Mouse (Mus musculus) hematopoietic stem cell, adult 5-6 weeks (primary cell): ENCODE results near the gene Slc22a17. TPM values are rescaled to one million over a fixed set of nuclear protein-coding genes. Genes with fewer than 3 reads are reported as not detected.

Experiments
- ATAC-seq, 2 experiments: fragments of 125-278 bp in 1 of 2; replicated peaks in 1 of 2; 2 replicates each; pipeline ENCODE4 v1.8.0; 2016 to 2017; ENCODE audit warnings: inconsistent platforms in 2 of 2, mild to moderate bottlenecking in 2 of 2, moderate number of reproducible peaks in 2 of 2, low read depth in 1 of 2, moderate TSS enrichment in 1 of 2; ENCODE audit not compliant: low FRiP score in 2 of 2, poor library complexity in 2 of 2, severe bottlenecking in 2 of 2, insufficient read depth in 1 of 2, low TSS enrichment in 1 of 2
- total RNA-seq: library from RNA; stranded (forward); fragments of 172-1452, 232-1000 nt; gene quantifications from 2 replicates; pipeline ENCODE4 v1.2.3, GENCODE M21; 2017

Slc22a17 gene
- total RNA-seq, 1 experiment from 2014 or later, result 0.94 TPM

GRCm38 (mm10) chr14:54876539-54877047 is 36.3 kb downstream of the Slc22a17 start:
- ATAC-seq, result peak; percentile 72 to 73

- peak; percentile 6 to 34; a peak in 2 of 4 replicates for ATAC-seq
Measured at GRCm38 (mm10) chr14:54875844-54876538, 36.9 kb downstream of the Slc22a17 start.

GRCm38 (mm10) chr14:54874165-54874564 is 38.8 kb downstream of the Slc22a17 start:
- ATAC-seq, result no peak

GRCm38 (mm10) chr14:54870861-54871260 is 42.1 kb downstream of the Slc22a17 start, which contains the start of gene Homez:
Gene Homez (minus strand): TSS chr14:54870961.
- no peak for ATAC-seq

- no peak for ATAC-seq
Measured at GRCm38 (mm10) chr14:54868026-54868425, 44.9 kb downstream of the Slc22a17 start.

- no peak for ATAC-seq
Measured at GRCm38 (mm10) chr14:54866936-54867335, 46.0 kb downstream of the Slc22a17 start.

GRCm38 (mm10) chr14:54866268-54866667 is 46.7 kb downstream of the Slc22a17 start:
- no peak for ATAC-seq

- ATAC-seq, result no peak
Measured at GRCm38 (mm10) chr14:54865626-54866025, 47.3 kb downstream of the Slc22a17 start.

GRCm38 (mm10) chr14:54864313-54865036 is 48.5 kb downstream of the Slc22a17 start:
- ATAC-seq, result peak; percentile 8 to 54; a peak in 2 of 4 replicates

GRCm38 (mm10) chr14:54863501-54864312 is 49.2 kb downstream of the Slc22a17 start:
- peak; percentile 96 to 98 for ATAC-seq

GRCm38 (mm10) chr14:54860511-54860910 is 52.4 kb downstream of the Slc22a17 start:
- 0 out of 4 replicates have a peak, but pooled peaks of 1 of the 2 experiments have one; percentile 33 for ATAC-seq

GRCm38 (mm10) chr14:54857891-54858290 is 55.0 kb downstream of the Slc22a17 start:
- no peak for ATAC-seq

GRCm38 (mm10) chr14:54856703-54857102 is 56.2 kb downstream of the Slc22a17 start:
- no peak for ATAC-seq

Other genes with a start within 250 kb of the Slc22a17 start
- 34.8 and 47.8 TPM in 2 replicates for gene 1700123O20Rik, start 226.9 kb downstream of the Slc22a17 start, total RNA-seq
- gene Acin1, start 226.2 kb downstream of the Slc22a17 start, total RNA-seq, result 261 and 357 TPM in 2 replicates
- 1.1 TPM in 1 of 2 replicates, not detected in the other for gene Gm29776, start 214.3 kb downstream of the Slc22a17 start, total RNA-seq
- gene Cebpe, start 201.0 kb downstream of the Slc22a17 start, total RNA-seq, result 11.4 and 25.4 TPM in 2 replicates
- gene Slc7a8, start 131.2 kb downstream of the Slc22a17 start, total RNA-seq, result 2.3 and 3.2 TPM in 2 replicates
- gene Rnf212b, start 99.0 kb downstream of the Slc22a17 start, total RNA-seq, result not detected in 2 replicates
- 11.3 and 19.1 TPM in 2 replicates for gene Homez, start 42.2 kb downstream of the Slc22a17 start, total RNA-seq
- gene Ppp1r3e, start 35.6 kb downstream of the Slc22a17 start, total RNA-seq, result 2.6 and 3.6 TPM in 2 replicates
- 6.1 and 13.1 TPM in 2 replicates for gene Bcl2l2, start 29.8 kb downstream of the Slc22a17 start, total RNA-seq
- gene Gm20521, start 29.7 kb downstream of the Slc22a17 start, total RNA-seq, result not detected in 2 replicates
- gene Pabpn1, start 20.6 kb downstream of the Slc22a17 start, total RNA-seq, result 268 and 313 TPM in 2 replicates
- gene Efs, start 13.0 kb upstream of the Slc22a17 start, total RNA-seq, result not detected in 2 replicates
- not detected in 2 replicates for gene Il25, start 19.6 kb upstream of the Slc22a17 start, total RNA-seq
- gene Cmtm5, start 23.1 kb upstream of the Slc22a17 start, total RNA-seq, result not detected in 2 replicates
- gene Myh6, start 53.8 kb upstream of the Slc22a17 start, total RNA-seq, result not detected in 2 replicates
- gene Gm17428, start 63.8 kb upstream of the Slc22a17 start, total RNA-seq, result not detected in 2 replicates
- not detected in 2 replicates for gene Myh7, start 81.5 kb upstream of the Slc22a17 start, total RNA-seq
- gene Ngdn, start 102.3 kb upstream of the Slc22a17 start, total RNA-seq, result 58.0 and 66.5 TPM in 2 replicates
- 3.1 and 3.8 TPM in 2 replicates for gene Zfhx2, start 179.2 kb upstream of the Slc22a17 start, total RNA-seq
- 9.0 and 17.9 TPM in 2 replicates for gene Thtpa, start 181.7 kb upstream of the Slc22a17 start, total RNA-seq
- 17.2 and 23.9 TPM in 2 replicates for gene Ap1g2, start 193.5 kb upstream of the Slc22a17 start, total RNA-seq
- not detected in 2 replicates for gene Jph4, start 203.8 kb upstream of the Slc22a17 start, total RNA-seq